Mouse (Mus musculus) liver, postnatal 0 days (tissue): ENCODE measurements around the gene Pmvk.
A peak's percentile ranks its signal among the peaks of the same experiment; 100 is the strongest.

Source experiments
- CTCF ChIP-seq: sonication (generic); IDR thresholded peaks from 2 replicates; pipeline ENCODE4 v1.5.1; 2016; ENCODE audit warnings: antibody characterized with exemption, low read depth
- EP300 ChIP-seq: IDR thresholded peaks from 2 replicates; pipeline ENCODE4 v1.6.1; 2016; ENCODE audit warnings: antibody characterized with exemption, low read depth, mild to moderate bottlenecking

DNA sequence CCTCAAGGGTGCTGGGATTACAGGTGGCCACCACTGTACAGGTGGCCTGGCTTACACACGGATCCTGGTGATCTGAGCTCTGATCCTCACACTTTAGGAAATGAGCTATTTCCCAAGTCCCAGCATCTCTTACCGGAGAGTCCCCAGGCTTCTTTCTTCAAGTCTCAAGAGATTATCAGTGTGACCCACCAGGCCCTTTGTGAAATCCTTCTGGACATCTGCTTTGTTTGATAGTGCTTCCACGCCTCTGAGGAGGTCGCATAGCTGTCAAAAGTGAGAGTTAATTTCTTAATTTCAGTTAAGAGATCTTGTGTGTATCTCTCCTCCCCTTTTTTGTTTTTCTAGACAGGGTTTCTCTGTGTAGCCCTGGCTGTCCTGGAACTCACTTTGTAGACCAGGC, 28.5 kb upstream of the Pmvk start:
- no peak for TF ChIP-seq CTCF
- TF ChIP-seq EP300, result peak; percentile 83
